Mouse (Mus musculus): Measurements from ENCODE around the gene Gopc. TPM values are rescaled to one million over a fixed set of nuclear protein-coding genes. Genes with fewer than 3 reads are reported as not detected.

Gopc gene
- polyA plus RNA-seq, 1 experiment: 7.9 TPM

DNA sequence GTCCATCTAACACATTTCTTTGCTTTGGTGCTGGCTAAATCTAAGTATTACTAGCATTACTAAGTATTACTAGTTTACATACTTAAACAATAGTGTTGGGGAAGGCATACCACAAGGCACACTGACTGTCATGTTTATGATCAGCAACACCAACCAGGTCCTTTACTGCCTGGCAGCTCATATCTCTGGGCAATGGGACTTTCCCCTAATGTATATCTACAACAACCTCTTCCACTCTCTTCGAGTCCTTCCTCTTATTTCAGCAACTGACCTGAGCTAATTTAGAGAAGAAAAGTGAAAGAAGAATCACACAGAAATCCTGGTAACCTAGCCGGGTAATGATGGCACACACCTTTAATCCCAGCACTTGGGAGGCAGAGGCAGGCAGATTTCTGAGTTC, 5.5 kb downstream of the Gopc start:
- no peak overlapping the region for H3K4me2 ChIP-seq (ENCODE audit: low read depth)
- no peaks in the 10 kb centered on the region for H3K36me3 ChIP-seq (ENCODE audit: control insufficient read depth, insufficient read depth)
- TF ChIP-seq TCF12 (IDR thresholded peaks at IDR 0.05; ENCODE audit: insufficient read depth, poor library complexity, severe bottlenecking) (no peak), POLR2A (IDR thresholded peaks at IDR 0.05; ENCODE audit: insufficient read length, low read depth) (no peak), E2F4 (IDR thresholded peaks at IDR 0.05; ENCODE audit: insufficient read depth) (no peak), REST (IDR thresholded peaks at IDR 0.05; ENCODE audit: insufficient read depth, insufficient read length) (no peak), MAX (IDR thresholded peaks at IDR 0.05; ENCODE audit: low read depth) (no peak), MYOG (IDR thresholded peaks at IDR 0.05; ENCODE audit: control insufficient read depth in 1 of 3, insufficient read depth in 1 of 3, insufficient read length in 2 of 3, low read depth in 2 of 3) (no peak), MYOD1 (IDR thresholded peaks at IDR 0.05; ENCODE audit: control insufficient read depth in 1 of 3, insufficient read length in 2 of 3, low read depth in 2 of 3) (no peak), POLR2AphosphoS2 (IDR thresholded peaks at IDR 0.05; ENCODE audit: insufficient read length, low read depth) (no peak), USF1 (IDR thresholded peaks at IDR 0.05; ENCODE audit: low read depth) (no peak), SRF (IDR thresholded peaks at IDR 0.05; ENCODE audit: control insufficient read depth, insufficient read length, low read depth) (no peak), CEBPB (IDR thresholded peaks at IDR 0.05; ENCODE audit: insufficient read depth, poor library complexity, severe bottlenecking) (no peak), TCF3 (IDR thresholded peaks at IDR 0.05; ENCODE audit: insufficient read length, low read depth) (no peak)
- no peaks in the 10 kb centered on the region for H3K27me3 ChIP-seq (ENCODE audit: control insufficient read depth, insufficient read depth, insufficient read length)
- no peak overlapping the region for H3K4me3 ChIP-seq
- no peak overlapping the region for H3ac ChIP-seq (ENCODE audit: control insufficient read depth, insufficient read length)
- peaks cover 81% of the 10 kb centered on the region for H3K79me2 ChIP-seq (ENCODE audit: control insufficient read depth, insufficient read depth)

DNA sequence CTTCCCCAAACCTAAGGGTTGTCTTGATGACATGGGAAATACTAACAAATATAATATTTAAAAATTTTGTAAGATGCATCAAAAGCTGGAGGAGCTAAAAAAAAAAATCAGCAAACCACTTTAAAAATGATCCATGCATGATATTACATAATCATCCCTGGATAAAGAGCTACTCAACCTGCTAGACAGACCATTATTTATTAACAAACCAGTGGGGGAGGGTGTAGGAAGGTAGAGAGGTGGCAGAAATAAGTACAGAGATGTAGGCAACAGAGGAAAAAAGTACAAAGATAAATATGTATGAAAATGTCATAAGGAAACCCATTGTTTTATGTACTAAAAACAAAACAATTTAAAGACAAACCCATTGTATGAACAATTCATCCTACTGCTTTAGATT, 7.3 kb downstream of the Gopc start:
- Histone ChIP-seq H3ac (ENCODE audit: control insufficient read depth, insufficient read length) (no peak overlapping the region), H3K36me3 (ENCODE audit: control insufficient read depth, insufficient read depth) (no peaks in the 10 kb centered on the region), H3K27me3 (ENCODE audit: control insufficient read depth, insufficient read depth, insufficient read length) (no peaks in the 10 kb centered on the region), H3K4me3 (no peak overlapping the region), H3K4me2 (ENCODE audit: low read depth) (no peak overlapping the region), H3K79me2 (ENCODE audit: control insufficient read depth, insufficient read depth) (peaks cover 69% of the 10 kb centered on the region)
- no peak for TF ChIP-seq MYOG (IDR thresholded peaks at IDR 0.05; ENCODE audit: control insufficient read depth in 1 of 3, insufficient read depth in 1 of 3, insufficient read length in 2 of 3, low read depth in 2 of 3)
- TF ChIP-seq MAX (IDR thresholded peaks at IDR 0.05; ENCODE audit: low read depth): no peak
- TF ChIP-seq TCF12 (IDR thresholded peaks at IDR 0.05; ENCODE audit: insufficient read depth, poor library complexity, severe bottlenecking): no peak
- no peak for TF ChIP-seq E2F4 (IDR thresholded peaks at IDR 0.05; ENCODE audit: insufficient read depth)
- no peak for TF ChIP-seq USF1 (IDR thresholded peaks at IDR 0.05; ENCODE audit: low read depth)
- TF ChIP-seq REST (IDR thresholded peaks at IDR 0.05; ENCODE audit: insufficient read depth, insufficient read length): no peak

GRCm38 (mm10) chr10:52373834-52374233, 8.1 kb downstream of the Gopc start:
- Histone ChIP-seq H3K4me2 (ENCODE audit: low read depth) (no peak overlapping the region), H3ac (ENCODE audit: control insufficient read depth, insufficient read length) (no peak overlapping the region), H3K27me3 (ENCODE audit: control insufficient read depth, insufficient read depth, insufficient read length) (no peaks in the 10 kb centered on the region), H3K4me3 (no peak overlapping the region), H3K36me3 (ENCODE audit: control insufficient read depth, insufficient read depth) (no peaks in the 10 kb centered on the region), H3K79me2 (ENCODE audit: control insufficient read depth, insufficient read depth) (peaks cover 64% of the 10 kb centered on the region)
- TF ChIP-seq TCF3 (IDR thresholded peaks at IDR 0.05; ENCODE audit: insufficient read length, low read depth) (no peak), MAX (IDR thresholded peaks at IDR 0.05; ENCODE audit: low read depth) (no peak), MYOG (IDR thresholded peaks at IDR 0.05; ENCODE audit: control insufficient read depth in 1 of 3, insufficient read depth in 1 of 3, insufficient read length in 2 of 3, low read depth in 2 of 3) (no peak), POLR2AphosphoS2 (IDR thresholded peaks at IDR 0.05; ENCODE audit: insufficient read length, low read depth) (no peak)

DNA sequence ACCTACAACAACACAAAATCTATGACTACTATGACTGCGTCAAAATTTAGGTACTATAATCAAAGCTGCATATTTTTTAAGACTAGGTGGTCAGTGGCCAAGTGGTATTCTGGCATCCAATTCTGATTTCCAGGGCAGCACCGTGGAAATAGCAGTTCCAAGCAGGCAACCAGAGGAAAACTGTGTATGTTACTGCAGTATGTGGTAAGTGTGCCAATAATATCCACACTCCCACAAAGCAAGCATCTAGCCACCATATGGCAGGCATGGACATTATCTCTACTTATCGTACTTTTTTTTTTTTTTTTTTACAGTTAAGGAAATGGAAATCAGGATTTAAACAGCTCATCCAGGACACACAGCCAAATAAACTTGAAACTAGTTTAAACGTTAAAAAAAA, 13.5 kb downstream of the Gopc start:
- TF ChIP-seq POLR2AphosphoS2 (IDR thresholded peaks at IDR 0.05; ENCODE audit: insufficient read length, low read depth) (no peak), E2F4 (IDR thresholded peaks at IDR 0.05; ENCODE audit: insufficient read depth) (no peak), MYOD1 (IDR thresholded peaks at IDR 0.05; ENCODE audit: control insufficient read depth in 1 of 3, insufficient read length in 2 of 3, low read depth in 2 of 3) (no peak), CEBPB (IDR thresholded peaks at IDR 0.05; ENCODE audit: insufficient read depth, poor library complexity, severe bottlenecking) (no peak)
- H3K4me2 ChIP-seq (ENCODE audit: low read depth): no peak overlapping the region
- H3K4me3 ChIP-seq: no peak overlapping the region
- H3ac ChIP-seq (ENCODE audit: control insufficient read depth, insufficient read length): no peak overlapping the region
- peaks cover 43% of the 10 kb centered on the region for H3K79me2 ChIP-seq (ENCODE audit: control insufficient read depth, insufficient read depth)
- no peaks in the 10 kb centered on the region for H3K36me3 ChIP-seq (ENCODE audit: control insufficient read depth, insufficient read depth)
- H3K27me3 ChIP-seq (ENCODE audit: control insufficient read depth, insufficient read depth, insufficient read length): no peaks in the 10 kb centered on the region

GRCm38 (mm10) chr10:52360862-52361609, 20.9 kb downstream of the Gopc start:
- no peak overlapping the region for H3ac ChIP-seq (ENCODE audit: control insufficient read depth, insufficient read length)

More at GRCm38 (mm10) chr10:52360862-52361609, 20.9 kb downstream of the Gopc start:
- Histone ChIP-seq H3K4me3 (no peak overlapping the region), H3K36me3 (ENCODE audit: control insufficient read depth, insufficient read depth) (peaks cover 6% of the 10 kb centered on the region), H3K4me2 (ENCODE audit: low read depth) (no peak overlapping the region), H3K27me3 (ENCODE audit: control insufficient read depth, insufficient read depth, insufficient read length) (no peaks in the 10 kb centered on the region), H3K79me2 (ENCODE audit: control insufficient read depth, insufficient read depth) (peaks cover 8% of the 10 kb centered on the region)
- no peak for TF ChIP-seq TCF12 (IDR thresholded peaks at IDR 0.05; ENCODE audit: insufficient read depth, poor library complexity, severe bottlenecking)
- TF ChIP-seq MYOG (IDR thresholded peaks at IDR 0.05; ENCODE audit: control insufficient read depth in 1 of 3, insufficient read depth in 1 of 3, insufficient read length in 2 of 3, low read depth in 2 of 3): no peak
- TF ChIP-seq E2F4 (IDR thresholded peaks at IDR 0.05; ENCODE audit: insufficient read depth): no peak
- no peak for TF ChIP-seq SRF (IDR thresholded peaks at IDR 0.05; ENCODE audit: control insufficient read depth, insufficient read length, low read depth)

Measured in myocyte (in vitro differentiated cells).